Mouse (Mus musculus): ENCODE measurements at regions not wholly inside any gene's neighbourhood (a gene's known extent, or its start where the extent isn't known, plus 50 kb on each side); places are given as distances from the start of the nearest gene placed in this dataset.
"Not testable (repeated sequence)": the region's sequence is repeated elsewhere in the genome, so short reads cannot be mapped to it uniquely, and the experiment has no call there.

DNA sequence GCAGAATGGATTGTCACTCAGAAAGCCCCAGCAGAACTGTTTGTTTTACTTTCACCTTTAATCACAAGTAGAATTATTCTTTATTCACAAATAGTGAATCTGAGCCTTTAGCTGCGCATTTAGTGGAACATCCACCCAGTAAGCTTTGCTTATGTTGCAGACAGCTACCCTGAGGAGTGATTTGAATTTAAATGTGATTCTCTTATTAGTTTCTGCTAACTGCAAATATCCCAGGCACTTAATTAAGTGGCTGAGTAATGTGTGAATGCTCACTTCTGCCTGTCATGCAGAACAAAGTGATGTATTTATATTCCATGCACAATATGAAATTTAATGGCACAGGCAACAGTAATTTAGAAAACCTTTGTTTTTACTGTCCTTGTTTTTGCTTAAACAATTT lies 344.4 kb upstream of the Nova1 start:
- no peak for DNase-seq

DNA sequence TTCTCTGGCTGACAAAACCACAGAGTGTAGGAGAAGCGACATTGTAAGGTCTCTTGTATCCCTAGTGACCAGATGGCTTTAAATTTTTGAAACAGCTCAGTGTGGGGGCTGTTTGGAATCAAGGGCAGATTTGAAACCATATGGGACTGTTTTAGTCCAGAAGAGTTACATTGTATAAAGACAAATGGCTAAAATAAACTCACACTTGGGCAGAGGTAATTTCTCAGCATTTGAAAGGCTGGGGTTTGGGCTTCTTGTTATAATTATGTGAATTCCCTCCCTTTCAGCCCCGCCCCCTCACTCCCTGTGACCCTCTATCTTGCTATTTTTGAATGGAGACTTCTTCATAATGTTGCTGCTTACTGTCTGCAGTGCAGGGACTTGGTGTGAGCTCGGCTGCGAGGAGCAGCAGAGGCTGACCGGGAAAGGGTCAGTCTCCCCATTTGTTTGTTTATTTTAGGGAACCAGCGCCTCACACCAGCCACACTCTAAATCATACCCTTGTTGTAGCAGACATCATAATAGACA lies 344.0 kb upstream of the Nova1 start:
- DNase-seq = no peak

DNA sequence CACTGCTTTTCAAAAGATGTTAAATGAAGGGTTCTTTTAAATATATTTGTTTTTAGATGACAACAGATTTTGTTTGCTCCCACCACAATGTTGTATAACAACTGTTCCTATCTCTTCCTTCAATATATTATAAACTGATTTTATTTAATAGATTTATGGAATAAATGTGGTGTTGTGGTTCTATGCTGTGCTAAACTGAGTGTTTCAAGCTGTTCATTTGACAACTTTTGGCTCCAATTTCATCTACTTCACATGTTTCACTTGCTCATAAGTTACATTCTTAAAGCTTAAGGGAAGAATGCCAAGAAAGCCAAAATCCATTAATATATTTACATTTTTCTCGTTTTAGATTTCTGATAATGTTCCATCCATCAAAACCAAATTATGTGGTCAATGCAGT lies 341.9 kb upstream of the Nova1 start:
- no peak for DNase-seq

DNA sequence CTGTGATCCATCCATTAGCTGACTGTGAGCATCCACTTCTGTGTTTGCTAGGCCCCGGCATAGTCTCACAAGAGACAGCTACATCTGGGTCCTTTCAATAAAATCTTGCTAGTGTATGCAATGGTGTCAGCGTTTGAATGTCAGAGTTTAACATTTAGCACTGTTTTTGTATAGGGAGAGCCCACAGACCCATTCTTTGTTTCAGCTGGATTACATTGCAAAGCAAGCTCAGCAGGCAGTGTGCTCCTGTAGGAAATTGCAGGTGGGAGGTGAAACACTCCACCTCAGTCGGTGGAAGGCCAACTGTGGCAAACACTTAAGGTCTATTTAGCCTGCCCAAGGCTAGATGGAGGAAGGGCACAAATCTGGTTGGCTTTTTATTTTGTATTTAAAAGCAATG lies 337.2 kb upstream of the Nova1 start:
- DNase-seq = not testable (repeated sequence)

DNA sequence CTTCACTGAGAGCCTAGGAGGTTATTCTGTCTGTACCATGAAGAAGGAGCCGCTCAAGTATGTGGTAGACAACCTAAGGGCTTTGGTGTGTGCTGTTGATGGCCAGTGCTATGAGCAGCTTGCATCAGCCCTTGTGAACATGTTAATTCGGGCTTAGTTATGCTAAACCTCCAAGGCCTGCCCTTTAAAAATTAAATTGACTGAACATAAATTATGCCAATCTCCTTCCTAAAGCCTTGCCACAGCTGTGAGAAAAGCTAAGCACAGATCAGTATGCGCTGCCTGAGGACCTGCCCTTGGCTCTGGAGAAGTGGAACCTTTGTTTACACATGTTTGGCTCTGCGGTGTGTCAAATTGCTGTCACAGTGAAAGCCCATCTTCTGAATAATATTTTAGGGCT lies 321.9 kb upstream of the Nova1 start:
- DNase-seq = no peak

DNA sequence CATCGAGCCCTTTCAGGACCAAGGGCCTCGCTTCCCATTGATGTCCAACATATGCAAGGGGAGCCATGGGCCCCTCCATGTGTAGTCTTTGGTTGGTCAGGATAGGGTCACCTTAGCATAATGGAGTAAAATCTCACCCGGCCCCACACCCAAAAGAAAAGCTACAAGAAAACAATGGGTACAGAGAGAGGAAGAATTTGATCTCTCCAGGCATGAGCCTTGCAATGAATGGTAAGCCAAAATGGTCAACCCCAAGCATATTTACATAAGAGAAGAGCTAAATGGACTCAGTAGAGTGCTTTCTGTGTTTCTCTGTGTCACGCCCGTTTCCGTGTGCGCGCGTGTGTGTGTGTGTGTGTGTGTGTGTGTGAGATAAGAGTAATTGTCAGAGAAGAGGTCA lies 311.1 kb upstream of the Nova1 start:
- no peak for DNase-seq

DNA sequence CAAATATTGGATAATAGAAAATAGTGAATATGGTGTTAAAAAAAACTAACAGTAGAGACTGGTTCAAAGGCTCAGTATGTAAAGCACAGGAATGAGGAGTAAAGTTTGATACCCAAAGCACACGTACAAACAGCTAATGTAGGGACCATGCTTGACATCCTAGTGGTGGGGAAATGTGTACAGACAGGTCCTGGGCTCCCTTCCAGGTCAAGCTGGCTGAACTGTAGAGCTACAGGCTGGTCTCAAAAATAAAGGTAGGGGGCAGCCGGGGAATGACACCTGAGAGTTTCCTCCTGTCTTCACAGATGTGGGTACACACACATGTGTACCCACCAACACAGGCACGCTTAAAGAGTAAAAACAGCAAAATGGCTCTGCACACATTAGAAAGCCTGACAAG lies 309.9 kb upstream of the Nova1 start:
- DNase-seq = no peak

DNA sequence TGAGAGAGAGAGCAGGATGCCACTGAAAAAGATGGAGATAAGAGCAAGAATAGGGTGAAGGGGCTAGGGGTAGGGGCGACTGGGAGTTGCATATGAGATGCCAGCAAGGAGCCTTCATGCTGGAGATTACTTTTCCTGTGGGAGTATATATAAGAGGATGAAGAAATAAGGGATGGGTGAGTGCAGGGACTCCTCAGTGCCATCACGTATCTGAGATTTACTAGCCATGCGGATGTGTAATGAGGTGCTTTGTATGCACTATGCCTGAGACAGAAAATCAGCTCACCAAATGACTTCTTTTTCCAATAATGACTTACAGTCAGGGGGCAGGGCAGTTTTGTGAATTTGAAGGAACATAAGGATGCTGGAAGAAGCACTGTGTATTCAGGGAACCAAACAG lies 302.7 kb upstream of the Nova1 start:
- DNase-seq = no peak

DNA sequence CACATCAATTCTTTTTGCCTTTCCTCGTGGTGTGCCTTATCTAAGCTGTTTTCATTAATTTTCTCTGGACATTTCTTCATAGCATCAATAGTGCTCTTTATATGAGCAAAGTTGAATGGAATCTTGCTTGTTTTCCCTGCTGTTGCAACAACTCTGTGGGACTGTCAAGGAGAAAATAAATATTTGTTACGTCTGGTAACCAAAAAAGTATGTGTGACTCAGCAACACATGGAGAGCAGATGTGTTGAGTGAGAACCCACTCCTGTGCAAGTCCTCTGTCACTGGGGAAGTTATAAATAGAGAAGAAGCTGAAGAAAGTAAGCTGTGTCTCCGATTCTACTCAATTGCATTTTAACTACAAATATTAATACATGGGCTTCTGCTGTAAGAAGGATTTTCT lies 298.8 kb upstream of the Nova1 start:
- DNase-seq = no peak

DNA sequence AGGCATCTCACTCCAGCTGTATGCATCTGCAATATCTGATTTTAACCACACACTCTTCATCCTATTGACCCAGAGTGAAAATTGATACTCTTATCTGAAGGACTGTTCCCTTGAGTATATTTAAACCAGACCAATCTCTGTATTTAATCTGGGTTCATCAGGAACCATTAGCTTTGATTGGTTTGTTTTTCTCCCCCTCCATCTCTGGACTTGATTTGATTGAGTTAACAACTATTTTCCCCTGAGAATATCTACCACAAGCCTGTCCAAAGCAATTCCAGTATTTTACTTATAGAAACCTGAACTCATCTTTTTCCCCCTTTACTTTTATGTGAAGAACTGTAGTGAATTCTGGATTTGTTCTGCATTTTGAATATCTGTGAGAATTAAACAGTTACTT lies 270.5 kb upstream of the Nova1 start:
- no peak for DNase-seq

DNA sequence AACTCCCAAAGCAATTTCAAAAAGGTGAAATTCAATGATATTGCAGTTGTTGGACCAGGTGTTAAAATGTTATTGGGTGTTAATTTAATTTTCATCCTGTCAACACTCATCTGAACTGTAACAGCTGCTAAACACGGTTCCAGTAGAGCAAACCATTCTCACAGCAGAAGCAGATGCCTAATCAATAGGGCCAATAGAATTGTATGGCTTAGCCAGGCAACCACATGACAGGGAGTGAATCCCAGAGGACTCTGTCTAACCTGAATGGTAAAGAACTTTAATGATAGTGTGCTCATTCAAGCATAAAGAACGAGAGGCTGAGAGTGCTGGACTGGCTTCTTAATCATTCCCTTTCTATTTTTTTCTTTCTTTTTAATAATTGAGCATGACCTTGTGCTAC lies 256.2 kb upstream of the Nova1 start:
- DNase-seq = no peak

DNA sequence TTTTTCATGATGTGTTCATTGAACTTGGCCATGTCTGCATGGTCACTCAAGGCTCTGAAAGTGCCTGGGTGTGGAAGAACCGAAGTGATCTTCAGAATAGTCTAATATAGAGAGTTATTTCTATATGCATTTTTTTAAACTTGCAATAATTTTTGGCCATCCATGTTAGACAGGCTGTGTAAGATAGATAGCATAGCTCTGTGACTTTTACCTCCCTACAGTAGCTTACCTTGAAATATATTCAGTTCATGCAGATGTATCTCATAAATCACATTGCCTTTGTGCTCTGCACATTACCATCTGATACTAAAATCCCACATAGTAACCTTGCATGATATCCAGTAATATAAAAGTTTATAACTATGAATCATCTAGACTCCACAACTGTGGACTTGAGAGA lies 233.7 kb upstream of the Nova1 start:
- DNase-seq = no peak

DNA sequence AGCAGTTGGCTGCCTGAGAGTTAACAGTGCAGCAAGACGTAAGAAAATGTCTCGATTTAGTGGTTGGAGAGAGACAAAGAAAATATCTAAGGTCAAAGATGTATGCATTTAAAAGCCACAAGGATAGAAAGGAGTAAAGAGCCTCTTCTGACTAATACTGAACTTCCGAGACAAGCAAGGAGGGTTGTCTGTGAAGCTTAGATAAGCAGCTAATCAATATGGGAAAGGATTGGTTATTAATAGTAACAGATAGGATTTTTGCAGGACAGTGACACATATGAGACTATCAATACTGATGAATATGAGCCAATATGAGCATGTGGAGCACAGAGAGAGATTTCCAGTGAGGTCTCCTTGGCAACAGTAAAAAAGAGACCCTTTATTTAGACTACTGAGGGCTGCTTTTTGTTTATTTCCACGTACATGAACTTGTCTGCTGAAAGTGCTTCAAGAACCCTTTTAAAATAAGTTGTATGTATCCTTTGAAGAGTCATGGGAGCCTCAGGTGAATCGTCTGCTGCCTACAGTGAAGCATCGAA lies 202.2 kb upstream of the Nova1 start:
- no peak for DNase-seq

DNA sequence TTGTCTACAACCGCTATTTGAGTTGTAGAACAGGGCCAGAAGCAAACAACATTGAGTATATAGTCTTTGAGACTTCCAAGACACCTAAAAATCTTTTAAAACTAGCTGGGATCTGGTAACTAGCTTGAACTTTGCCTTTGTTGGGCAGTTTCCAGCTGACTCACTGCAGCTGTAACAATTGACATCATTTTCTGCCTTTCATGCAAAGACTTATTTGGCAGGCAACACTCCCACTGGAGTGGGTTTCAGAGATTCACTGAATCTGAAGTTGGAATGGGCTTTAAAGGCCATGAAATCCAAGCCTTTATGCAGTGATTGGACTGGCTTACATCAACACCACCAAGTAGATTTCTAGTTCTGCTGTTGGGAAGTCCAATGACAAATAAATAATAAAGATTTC lies 173.6 kb upstream of the Nova1 start:
- peak; percentile 39 for DNase-seq

DNA sequence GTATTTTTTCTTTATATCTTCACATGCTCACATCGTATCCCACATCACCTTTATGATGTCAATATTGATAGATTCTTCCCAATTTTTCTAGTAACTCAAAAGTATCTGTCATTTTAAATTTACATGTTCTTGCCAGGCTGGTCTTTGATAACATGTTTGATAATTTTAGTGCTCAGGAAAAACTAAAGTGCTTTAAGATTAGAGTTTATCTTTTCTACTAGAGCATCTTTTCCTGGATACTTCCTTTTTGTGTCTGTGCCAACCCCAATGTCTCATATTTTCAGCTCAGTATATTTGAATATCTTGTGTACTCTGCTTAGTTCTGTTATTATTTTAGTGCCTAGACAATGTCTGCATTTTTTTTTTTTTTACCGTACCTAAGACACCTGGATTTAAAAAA lies 170.2 kb upstream of the Nova1 start:
- no peak for DNase-seq

DNA sequence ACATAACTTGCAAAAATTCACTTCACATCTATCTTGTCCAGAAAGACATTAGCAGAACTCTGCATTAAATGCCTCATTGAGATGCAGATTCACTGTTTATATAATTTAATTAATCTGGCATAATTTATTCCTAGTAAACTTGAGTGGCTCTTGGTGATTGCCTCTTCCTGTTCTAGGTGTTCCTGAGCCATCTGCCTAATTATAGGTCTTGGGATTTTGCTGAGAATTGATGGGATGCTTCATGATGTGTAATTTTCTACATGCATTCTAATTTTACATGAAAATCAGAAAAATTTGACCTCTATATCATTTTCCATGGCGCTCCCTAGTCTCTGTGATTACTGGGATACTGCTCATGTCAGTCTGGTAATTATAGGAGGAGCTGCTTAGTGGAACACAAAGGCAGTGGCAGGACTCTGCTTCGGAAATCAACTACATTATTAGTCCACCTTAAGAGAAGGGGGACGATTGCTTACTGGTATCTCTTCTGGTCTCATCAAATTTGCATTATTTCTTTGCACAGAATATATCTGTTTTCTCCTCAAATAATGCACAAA lies 131.6 kb upstream of the Nova1 start:
- no peak for DNase-seq

DNA sequence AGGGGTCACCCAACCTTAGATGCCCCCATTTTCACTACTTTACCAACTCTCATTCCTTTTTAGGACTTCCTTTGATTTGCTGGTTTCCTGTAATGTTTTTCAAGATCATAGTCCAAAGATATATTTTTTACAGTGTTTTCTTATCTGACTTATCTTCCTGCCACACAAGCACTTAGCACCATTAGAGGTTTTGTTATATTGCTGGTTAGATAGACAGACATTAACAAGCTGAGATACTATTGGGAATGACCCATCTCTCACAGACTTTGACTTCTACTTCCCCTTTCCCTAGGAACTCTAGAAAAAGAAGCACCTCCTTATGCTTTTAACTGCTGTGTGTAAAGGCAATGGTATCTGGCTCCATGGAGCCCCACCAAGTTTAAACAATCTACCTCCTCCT lies 127.0 kb upstream of the Nova1 start:
- no peak for DNase-seq

DNA sequence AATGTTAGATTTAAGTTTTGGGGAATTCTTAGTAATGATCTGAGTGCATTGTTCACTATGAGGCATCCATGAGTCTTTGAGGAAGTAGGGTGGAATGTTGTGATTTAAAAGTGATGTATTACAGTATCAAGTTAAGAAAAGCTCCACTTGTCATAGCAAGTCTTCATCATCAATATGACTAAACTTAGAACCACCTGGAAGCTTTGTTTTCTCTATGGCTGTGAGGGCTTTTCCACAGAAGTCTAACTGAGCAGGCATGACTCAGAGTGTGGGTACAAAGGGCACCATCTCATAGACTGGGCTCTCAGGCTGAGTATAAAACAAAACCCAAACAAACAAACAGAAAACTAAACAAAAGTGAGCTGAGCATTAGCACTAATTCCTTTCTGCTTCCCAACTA lies 112.4 kb upstream of the Nova1 start:
- no peak for DNase-seq

DNA sequence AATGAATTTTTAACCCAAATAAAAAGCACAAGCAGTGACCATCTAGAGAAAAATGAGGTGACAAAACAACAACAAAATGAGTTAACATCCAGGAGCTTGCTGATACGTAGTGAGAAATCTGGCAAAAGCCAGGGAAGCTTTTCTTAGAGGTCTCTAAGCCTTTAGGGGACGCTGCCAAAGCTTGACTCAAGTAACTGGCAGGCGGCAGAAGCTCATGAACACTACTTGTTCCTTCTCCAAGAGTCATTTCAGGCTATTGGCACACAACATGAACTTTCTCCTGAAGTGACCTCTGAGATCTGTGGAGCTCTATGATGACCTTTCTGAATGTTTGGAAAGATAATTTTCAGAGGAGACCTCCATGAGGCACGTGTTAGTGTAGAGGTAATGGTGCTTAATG lies 98.6 kb upstream of the Nova1 start:
- peak; percentile 28 for DNase-seq

DNA sequence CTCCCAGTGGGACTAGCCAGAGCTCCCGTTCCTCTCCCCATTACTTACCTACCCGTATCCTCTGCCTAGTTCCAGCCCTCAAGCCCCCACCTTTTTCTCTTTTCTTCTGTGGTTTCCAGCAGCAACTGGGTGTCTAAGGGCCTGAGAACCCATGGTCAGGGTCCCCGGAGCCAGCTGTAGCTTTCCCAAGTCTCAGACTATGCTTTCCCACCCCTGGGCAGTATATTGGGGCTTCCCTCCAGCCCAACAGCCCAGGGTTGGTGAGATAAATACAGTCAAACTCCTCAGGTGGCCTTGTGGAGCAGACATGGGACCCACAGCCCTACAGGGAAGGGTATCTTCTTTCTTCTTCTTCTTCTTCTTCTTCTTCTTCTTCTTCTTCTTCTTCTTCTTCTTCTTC lies 59.4 kb upstream of the Nova1 start:
- no peak for DNase-seq

DNA sequence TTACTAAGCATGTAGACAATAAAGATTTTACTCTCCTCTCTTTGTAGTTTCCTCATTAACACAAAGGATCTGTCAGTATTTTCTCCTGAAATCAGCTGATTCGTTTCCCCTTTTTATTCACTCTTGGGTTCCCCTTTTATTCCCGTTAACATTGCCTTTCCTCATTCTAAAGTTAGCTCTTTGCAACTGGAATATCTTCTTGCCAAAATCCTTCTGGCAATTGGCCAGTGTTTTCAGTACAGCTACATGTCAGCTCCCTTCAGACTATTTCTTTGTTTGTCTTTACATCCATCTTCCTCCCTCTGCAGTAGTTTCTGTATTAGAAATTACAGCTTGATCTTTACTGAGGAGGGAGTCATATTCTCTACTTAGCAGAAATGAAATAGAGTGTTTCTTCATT lies 51.4 kb upstream of the Nova1 start:
- peak; percentile 7 for DNase-seq

All from adrenal gland, postnatal 14 days (tissue).